Mouse (Mus musculus) MEL (cell line): Measurements from ENCODE around the gene Stx5a. TPM values are rescaled to one million over a fixed set of nuclear protein-coding genes. Genes with fewer than 3 reads are reported as not detected.

Experiments used
- DNase-seq: peaks from one replicate; pipeline ENCODE4 v3.0.0; 2011; ENCODE audit warnings: low read depth, low spot score
- H3K27ac ChIP-seq: 2 replicates; pipeline ENCODE4 v1.5.1; 2012; ENCODE audit warnings: low read depth, mild to moderate bottlenecking, control low read depth, low read length, moderate library complexity; ENCODE audit not compliant: control insufficient read depth
- H3K27me3 ChIP-seq, 2 experiments: fragments of 150-350 bp in 1 of 2; sonication (generic) in 1 of 2; 2 replicates each; pipeline ENCODE4 v1.6.1; 2012; ENCODE audit warnings: low read length in 2 of 2, mild to moderate bottlenecking in 2 of 2, improper control_type of control experiment in 1 of 2, moderate library complexity in 1 of 2; ENCODE audit not compliant: insufficient read depth in 2 of 2, control insufficient read depth in 1 of 2
- H3K36me3 ChIP-seq, 2 experiments: 2 replicates each; pipeline ENCODE4 v1.6.1; 2012 to 2014; ENCODE audit warnings: low read length in 2 of 2, improper control_type of control experiment in 1 of 2, inconsistent platforms in 1 of 2, mild to moderate bottlenecking in 1 of 2; ENCODE audit not compliant: insufficient read depth in 2 of 2, control insufficient read depth in 1 of 2
- H3K4me1 ChIP-seq, 2 experiments: fragments of 150-350 bp in 1 of 2; sonication (generic) in 1 of 2; 2 replicates each; pipeline ENCODE4 v1.6.1; 2012; ENCODE audit warnings: low read length in 2 of 2, improper control_type of control experiment in 1 of 2, mild to moderate bottlenecking in 1 of 2; ENCODE audit not compliant: insufficient read depth in 2 of 2, control insufficient read depth in 1 of 2
- H3K4me3 ChIP-seq, 2 experiments: fragments of 150-350 bp in 1 of 2; sonication (generic) in 1 of 2; 2 replicates each; pipeline ENCODE4 v1.5.1; 2012; ENCODE audit warnings: low read depth in 2 of 2, low read length in 2 of 2, mild to moderate bottlenecking in 2 of 2, moderate library complexity in 2 of 2, control low read depth in 1 of 2, improper control_type of control experiment in 1 of 2; ENCODE audit not compliant: control insufficient read depth in 1 of 2, insufficient read depth in 1 of 2
- H3K79me2 ChIP-seq: 2 replicates; pipeline ENCODE4 v1.6.1; 2012; ENCODE audit warnings: mild to moderate bottlenecking, low read length, moderate library complexity; ENCODE audit not compliant: control insufficient read depth, poor library complexity, insufficient read depth
- H3K9ac ChIP-seq: 2 replicates; pipeline ENCODE4 v1.6.1; 2012; ENCODE audit warnings: low read depth, mild to moderate bottlenecking, control low read depth, low read length, moderate library complexity; ENCODE audit not compliant: control insufficient read depth, poor library complexity, severe bottlenecking
- H3K9me3 ChIP-seq: fragments of 150-350 bp; sonication (generic); replicated peaks from 2 replicates; pipeline ENCODE4 v1.6.1; 2012; ENCODE audit warnings: mild to moderate bottlenecking, low read length, improper control_type of control experiment, moderate library complexity; ENCODE audit not compliant: insufficient read depth
- BHLHE40 ChIP-seq: IDR thresholded peaks from 2 replicates; pipeline ENCODE4 v1.6.1; 2012; ENCODE audit warnings: low read depth, mild to moderate bottlenecking, inconsistent platforms, low read length, improper control_type of control experiment, borderline replicate concordance
- E2F4 ChIP-seq: IDR thresholded peaks from 2 replicates; pipeline ENCODE4 v1.6.1; 2011; ENCODE audit warnings: low read depth, low read length, improper control_type of control experiment, borderline replicate concordance
- GABPA ChIP-seq: IDR thresholded peaks from 2 replicates; pipeline ENCODE4 v1.6.1; 2012; ENCODE audit warnings: low read depth, mild to moderate bottlenecking, inconsistent platforms, low read length, improper control_type of control experiment, moderate library complexity
- GATA1 ChIP-seq: IDR thresholded peaks from 2 replicates; pipeline ENCODE4 v1.6.1; 2011; ENCODE audit warnings: low read depth, low read length, improper control_type of control experiment
- JUND ChIP-seq: IDR thresholded peaks from 2 replicates; pipeline ENCODE4 v1.6.1; 2011; ENCODE audit warnings: low read depth, mild to moderate bottlenecking, improper control_type of control experiment, low read length
- KAT2A ChIP-seq: conservative IDR thresholded peaks from 2 replicates; pipeline ENCODE4 v1.6.1; 2012; ENCODE audit warnings: low read depth, low read length, improper control_type of control experiment, inconsistent platforms
- MAFK ChIP-seq: IDR thresholded peaks from 2 replicates; pipeline ENCODE4 v1.6.1; 2011; ENCODE audit warnings: low read depth, mild to moderate bottlenecking, low read length, improper control_type of control experiment, borderline replicate concordance
- MAX ChIP-seq: IDR thresholded peaks from 2 replicates; pipeline ENCODE4 v1.6.1; 2011; ENCODE audit warnings: low read length, improper control_type of control experiment
- MAZ ChIP-seq: IDR thresholded peaks from 2 replicates; pipeline ENCODE4 v1.6.1; 2012; ENCODE audit warnings: low read depth, mild to moderate bottlenecking, inconsistent platforms, low read length, improper control_type of control experiment
- MEF2A ChIP-seq: IDR thresholded peaks from 2 replicates; pipeline ENCODE4 v1.6.1; 2014; ENCODE audit warnings: low read depth, mild to moderate bottlenecking, inconsistent platforms, low read length, improper control_type of control experiment; ENCODE audit not compliant: poor library complexity, insufficient replicate concordance, severe bottlenecking; ENCODE audit errors: extremely low read depth
- MYC ChIP-seq: IDR thresholded peaks from 2 replicates; pipeline ENCODE4 v1.6.1; 2011; ENCODE audit warnings: low read depth, mild to moderate bottlenecking, low read length, improper control_type of control experiment, moderate library complexity
- NRF1 ChIP-seq: IDR thresholded peaks from 2 replicates; pipeline ENCODE4 v1.6.1; 2014; ENCODE audit warnings: low read depth, mild to moderate bottlenecking, inconsistent platforms, low read length, improper control_type of control experiment, moderate library complexity; ENCODE audit not compliant: poor library complexity, insufficient read depth, severe bottlenecking
- SIN3A ChIP-seq: IDR thresholded peaks from 2 replicates; pipeline ENCODE4 v1.6.1; 2012; ENCODE audit warnings: low read length, improper control_type of control experiment, inconsistent platforms
- SMC3 ChIP-seq: IDR thresholded peaks from 2 replicates; pipeline ENCODE4 v1.6.1; 2011; ENCODE audit warnings: low read depth, low read length, improper control_type of control experiment
- TBP ChIP-seq: IDR thresholded peaks from 2 replicates; pipeline ENCODE4 v1.8.0; 2011; ENCODE audit warnings: low read depth, low read length, improper control_type of control experiment
- TCF12 ChIP-seq: IDR thresholded peaks from 2 replicates; pipeline ENCODE4 v1.6.1; 2014; ENCODE audit warnings: low read depth, mild to moderate bottlenecking, inconsistent platforms, low read length, improper control_type of control experiment, moderate library complexity
- USF1 ChIP-seq: IDR thresholded peaks from 2 replicates; pipeline ENCODE4 v1.6.1; 2014; ENCODE audit warnings: low read depth, mild to moderate bottlenecking, inconsistent platforms, low read length, improper control_type of control experiment, moderate library complexity
- USF2 ChIP-seq, 2 experiments: IDR thresholded peaks; 2 replicates each; pipeline ENCODE4 v1.6.1; 2011 to 2012; ENCODE audit warnings: improper control_type of control experiment in 2 of 2, low read length in 2 of 2, borderline replicate concordance in 1 of 2, inconsistent platforms in 1 of 2, low read depth in 1 of 2, mild to moderate bottlenecking in 1 of 2; ENCODE audit not compliant: insufficient read depth in 1 of 2
- ZC3H11A ChIP-seq: IDR thresholded peaks from 2 replicates; pipeline ENCODE4 v1.6.1; 2012; ENCODE audit warnings: low read depth, mild to moderate bottlenecking, inconsistent platforms, low read length, improper control_type of control experiment
- ZNF384 ChIP-seq: IDR thresholded peaks from 2 replicates; pipeline ENCODE4 v1.6.1; 2012; ENCODE audit warnings: low read depth, mild to moderate bottlenecking, inconsistent platforms, low read length, improper control_type of control experiment
- polyA plus RNA-seq, 2 experiments: library from polyadenylated mRNA; stranded (reverse) in 1 of 2; unstranded in 1 of 2; fragments of >175 nt in 1 of 2; fragments of >200 nt in 1 of 2; gene quantifications; 2 replicates each; pipeline versions ENCODE4 v1.2.1 to v1.2.4; 2012; ENCODE audit warnings: low replicate concordance in 2 of 2, low read depth in 1 of 2; ENCODE audit not compliant: insufficient read length in 2 of 2, insufficient read depth in 1 of 2, missing spikeins in 1 of 2
- total RNA-seq: library from RNA; depleted of rRNA; stranded (reverse); fragments of 300-350 nt; gene quantifications from 2 replicates; pipeline ENCODE4 v1.2.3, GENCODE M21; 2012

Stx5a gene
- total and polyA plus RNA-seq, 3 experiments: 28.7 to 50.0 TPM; not detected in 1

DNA sequence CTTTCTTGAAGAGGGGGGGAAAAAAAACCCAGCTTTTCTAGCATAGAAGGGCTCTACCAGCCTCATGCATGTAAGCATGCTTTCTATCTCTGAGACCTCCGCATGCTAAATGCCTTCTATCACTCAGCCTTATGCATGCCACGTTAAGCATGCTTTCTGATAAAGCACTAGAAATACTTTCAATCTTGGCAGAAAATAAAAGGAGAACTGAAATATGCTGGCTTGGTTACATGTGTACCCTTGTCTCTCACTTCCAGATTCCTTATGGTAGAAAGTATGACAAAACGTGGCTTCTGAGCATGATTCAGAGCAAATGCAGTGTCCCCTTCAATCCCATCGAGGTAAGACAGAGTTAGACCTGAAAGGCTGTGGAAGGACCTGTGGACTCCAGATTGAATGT, 22.1 kb downstream of the Stx5a start:
- Histone ChIP-seq H3K27me3 (no peaks in the 10 kb centered on the region), H3K79me2 (peaks cover 40% of the 10 kb centered on the region), H3K4me1 (peaks cover 3 to 11% of the 10 kb centered on the region in 2 experiments; a peak in 2 of 4 replicates), H3K27ac (no peak overlapping the region), H3K4me3 (no peak overlapping the region), H3K9me3 (no peaks in the 10 kb centered on the region), H3K36me3 (peaks cover 16 to 39% of the 10 kb centered on the region in 2 experiments)
- DNase-seq: no peak
- no peak for TF ChIP-seq TBP
- TF ChIP-seq E2F4: no peak
- TF ChIP-seq ZNF384: no peak
- TF ChIP-seq ZC3H11A: no peak
- TF ChIP-seq GABPA: no peak
- TF ChIP-seq SIN3A: no peak
- TF ChIP-seq SMC3: no peak
- no peak for TF ChIP-seq KAT2A
- TF ChIP-seq USF1: no peak
- no peak for TF ChIP-seq MYC
- TF ChIP-seq USF2 (IDR thresholded peaks at IDR 0.05; ENCODE audit: borderline replicate concordance in 1 of 2, insufficient read depth in 1 of 2, low read depth in 1 of 2, low read length in 2 of 2): no peak
- no peak for TF ChIP-seq MAX
- no peak for TF ChIP-seq MAFK
- TF ChIP-seq MAZ: no peak
- no peak for TF ChIP-seq TCF12
- no peak for TF ChIP-seq BHLHE40
- TF ChIP-seq MEF2A: no peak
- TF ChIP-seq NRF1: no peak
- TF ChIP-seq, all 39 proteins: peak for 0
- no peak overlapping the region for H3K9ac ChIP-seq

DNA sequence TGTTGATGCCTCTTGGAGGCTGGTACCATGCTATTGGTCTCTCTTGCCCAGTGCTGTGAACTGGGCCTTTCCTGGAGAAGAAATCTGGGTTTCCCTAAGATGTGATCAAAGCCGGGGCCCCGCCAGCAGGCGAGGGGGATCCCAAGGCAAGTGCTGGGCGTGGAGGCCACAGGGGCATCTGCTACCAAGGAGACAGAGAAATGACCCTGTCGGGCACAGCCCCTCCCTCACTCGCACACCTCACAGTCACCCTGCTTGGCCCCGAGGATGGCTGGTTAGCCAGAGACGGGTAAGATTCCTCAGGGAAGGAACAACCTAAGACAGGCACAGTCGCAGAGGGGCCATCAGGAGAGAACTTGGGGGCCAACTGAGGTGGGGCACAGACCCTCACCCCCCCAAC, 24.3 kb downstream of the Stx5a start:
- Histone ChIP-seq H3K27me3 (no peaks in the 10 kb centered on the region), H3K36me3 (peaks cover under 1 to 48% of the 10 kb centered on the region in 2 experiments), H3K79me2 (peaks cover 21% of the 10 kb centered on the region), H3K9me3 (no peaks in the 10 kb centered on the region), H3K4me1 (no peaks in the 10 kb centered on the region), H3K27ac (no peak overlapping the region), H3K4me3 (no peak overlapping the region), H3K9ac (no peak overlapping the region)
- no peak for DNase-seq
- no peak for TF ChIP-seq ZC3H11A
- TF ChIP-seq GATA1: no peak
- TF ChIP-seq JUND: no peak
- no peak for TF ChIP-seq TBP
- no peak for TF ChIP-seq MAZ
- TF ChIP-seq NRF1: no peak
